Mouse (Mus musculus): ENCODE measurements around the gene 5730409E04Rik. TPM values are rescaled to one million over a fixed set of nuclear protein-coding genes. Genes with fewer than 3 reads are reported as not detected.

5730409E04Rik gene
- polyA plus RNA-seq, 1 experiment from 2014 or later = 0.18 TPM

DNA sequence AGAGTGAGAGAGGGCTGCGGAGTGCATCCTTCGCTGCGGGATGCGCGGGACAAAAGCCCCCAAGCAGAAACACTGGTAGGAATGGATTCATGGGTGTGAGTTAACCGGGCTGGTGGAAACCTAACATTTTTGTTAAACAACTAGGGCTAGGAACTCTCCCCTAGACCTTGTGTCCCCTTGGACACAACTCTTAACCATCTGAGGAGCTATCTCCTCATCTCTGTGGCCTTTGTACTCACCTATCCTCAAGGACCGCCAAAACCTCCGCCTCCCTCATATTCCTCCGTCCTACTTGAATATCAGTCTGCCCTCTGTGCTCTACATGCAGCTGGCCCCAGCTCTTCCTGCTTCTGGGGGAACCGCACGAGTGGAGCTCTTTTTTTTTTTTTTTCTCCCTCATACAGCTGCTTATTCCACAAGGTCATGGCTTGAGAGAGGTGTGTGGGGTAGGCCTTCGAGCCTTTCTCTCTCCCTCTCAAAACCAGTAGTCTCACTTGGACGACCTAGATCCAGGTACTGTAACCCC, 10.8 kb downstream of the 5730409E04Rik start:
- Histone ChIP-seq H3K9ac (ENCODE audit: low read depth, low read length) (no peak overlapping the region), H3K4me1 (ENCODE audit: control insufficient read depth, low read depth, low read length) (no peaks in the 10 kb centered on the region)

DNA sequence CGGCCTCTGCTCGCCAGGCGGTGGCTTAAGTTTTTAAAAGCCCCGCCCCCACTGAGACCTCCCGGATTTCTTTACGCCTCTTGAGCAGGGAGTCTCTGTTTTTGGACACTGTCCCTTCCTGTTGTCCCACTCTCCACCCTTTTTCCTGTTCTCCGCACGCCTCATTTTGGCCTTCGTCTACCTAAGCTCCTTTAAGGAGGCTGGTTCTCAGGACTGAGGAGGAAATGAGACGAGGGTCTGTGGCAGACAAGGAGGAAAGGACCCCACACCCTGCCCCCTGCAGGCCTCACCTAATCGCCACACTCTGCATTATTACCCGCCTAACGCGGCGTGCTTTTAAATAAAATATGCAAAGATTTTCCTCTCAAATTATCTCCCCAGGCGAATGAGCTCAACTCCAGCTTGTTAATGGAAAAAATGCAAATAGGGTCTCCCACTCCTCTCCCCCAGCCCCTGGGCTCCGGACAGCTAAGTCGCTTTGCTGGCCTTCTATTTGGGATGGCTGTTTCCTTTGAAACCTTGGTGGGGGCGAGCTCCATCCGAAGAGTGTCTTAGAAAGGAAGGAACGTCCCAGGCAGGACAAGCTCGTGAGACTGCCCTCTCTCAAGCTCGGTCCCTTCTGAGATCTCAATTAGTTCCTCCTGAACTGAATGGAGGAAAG, 17.5 kb downstream of the 5730409E04Rik start:
- H3K4me2 ChIP-seq (ENCODE audit: low read depth, low read length) = peak overlapping the region; percentile 19; the same call in 1 of the 2 replicates
- H3K4me3 ChIP-seq (ENCODE audit: low read depth, low read length) = no peak overlapping the region
- H3K9me3 ChIP-seq (replicated peaks; ENCODE audit: control insufficient read depth, low read length) = no peaks in the 10 kb centered on the region
- no peak for ATAC-seq (ENCODE audit: low read depth)
- no peaks in the 10 kb centered on the region for H3K27me3 ChIP-seq (ENCODE audit: control insufficient read depth, insufficient read depth, low read depth, low read length)
- WGBS (ENCODE audit: insufficient replicate concordance) = 6% methylated on average over 23 of the region's 23 CpGs
- no peak overlapping the region for H3K27ac ChIP-seq (ENCODE audit: low read length)
- no peak overlapping the region for H3K9ac ChIP-seq (ENCODE audit: low read depth, low read length)
- H3K36me3 ChIP-seq (ENCODE audit: control insufficient read depth, insufficient read depth) = no peaks in the 10 kb centered on the region
- H3K4me1 ChIP-seq (ENCODE audit: control insufficient read depth, low read depth, low read length) = no peaks in the 10 kb centered on the region

More for the DNA sequence above, 10.8 kb downstream of the 5730409E04Rik start:
- no peak for ATAC-seq (ENCODE audit: low read depth)
- H3K9me3 ChIP-seq (replicated peaks; ENCODE audit: control insufficient read depth, low read length) = no peaks in the 10 kb centered on the region
- peaks cover 33% of the 10 kb centered on the region for H3K27me3 ChIP-seq (ENCODE audit: control insufficient read depth, insufficient read depth, low read depth, low read length)
- 19% methylated on average over 13 of the region's 13 CpGs for WGBS (ENCODE audit: insufficient replicate concordance)
- 0 out of 2 replicates have a peak overlapping the region, but pooled peaks have one; percentile 20 for H3K4me2 ChIP-seq (ENCODE audit: low read depth, low read length)
- H3K4me3 ChIP-seq (ENCODE audit: low read depth, low read length) = no peak overlapping the region
- H3K27ac ChIP-seq (ENCODE audit: low read length) = no peak overlapping the region
- no peaks in the 10 kb centered on the region for H3K36me3 ChIP-seq (ENCODE audit: control insufficient read depth, insufficient read depth)

DNA sequence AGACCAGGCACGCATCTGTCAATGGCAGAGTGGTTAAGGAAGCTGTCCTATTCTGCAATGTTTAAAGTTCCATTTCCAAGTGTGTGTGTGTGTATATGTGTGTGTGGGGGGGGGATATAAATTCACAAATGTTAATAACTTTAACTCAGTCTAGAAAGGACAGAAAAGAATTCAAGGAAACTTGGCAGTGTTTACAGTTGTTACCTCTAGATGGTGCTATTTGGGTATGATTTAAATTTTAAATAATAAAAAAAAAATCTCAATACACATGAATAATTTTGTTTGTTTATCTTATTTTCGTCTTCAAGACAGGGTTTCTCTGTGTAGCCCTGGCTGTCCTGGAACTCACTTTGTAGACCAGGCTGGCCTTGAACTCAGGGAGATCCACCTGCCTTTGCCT, 22.3 kb downstream of the 5730409E04Rik start:
- Histone ChIP-seq H3K27me3 (ENCODE audit: control insufficient read depth, insufficient read depth, low read depth, low read length) (0 out of 2 replicates have a peak, but pooled peaks cover 2% of the 10 kb centered on the region), H3K4me3 (ENCODE audit: low read depth, low read length) (no peak overlapping the region), H3K4me1 (ENCODE audit: control insufficient read depth, low read depth, low read length) (no peaks in the 10 kb centered on the region), H3K36me3 (ENCODE audit: control insufficient read depth, insufficient read depth) (no peaks in the 10 kb centered on the region), H3K4me2 (ENCODE audit: low read depth, low read length) (no peak overlapping the region), H3K27ac (ENCODE audit: low read length) (no peak overlapping the region), H3K9ac (ENCODE audit: low read depth, low read length) (no peak overlapping the region), H3K9me3 (replicated peaks; ENCODE audit: control insufficient read depth, low read length) (no peaks in the 10 kb centered on the region)
- ATAC-seq (ENCODE audit: low read depth) = no peak
- WGBS (ENCODE audit: insufficient replicate concordance) = 42% methylated on average over 2 of the region's 2 CpGs

DNA sequence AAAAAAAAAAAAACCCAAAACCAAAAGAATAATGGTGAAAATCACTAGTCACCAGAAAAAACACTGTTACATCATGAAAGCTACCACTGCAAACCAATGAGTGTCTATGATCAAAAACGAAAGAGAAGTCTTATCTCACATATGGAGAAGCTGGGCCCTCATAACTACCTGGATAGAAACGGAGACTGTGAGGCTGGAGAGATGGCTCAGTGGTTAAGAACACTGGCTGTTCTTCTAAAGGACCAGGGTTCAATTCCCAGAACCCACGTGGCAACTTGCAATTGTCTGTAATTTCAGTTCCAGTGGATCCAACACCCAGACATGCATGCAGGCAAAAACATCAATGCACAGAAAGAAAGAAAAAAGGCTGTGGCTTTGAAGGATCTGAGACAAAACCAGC, 23.1 kb downstream of the 5730409E04Rik start:
- Histone ChIP-seq H3K9me3 (replicated peaks; ENCODE audit: control insufficient read depth, low read length) (no peaks in the 10 kb centered on the region), H3K27ac (ENCODE audit: low read length) (no peak overlapping the region), H3K4me3 (ENCODE audit: low read depth, low read length) (no peak overlapping the region), H3K27me3 (ENCODE audit: control insufficient read depth, insufficient read depth, low read depth, low read length) (0 out of 2 replicates have a peak, but pooled peaks cover 5% of the 10 kb centered on the region), H3K9ac (ENCODE audit: low read depth, low read length) (no peak overlapping the region), H3K36me3 (ENCODE audit: control insufficient read depth, insufficient read depth) (no peaks in the 10 kb centered on the region), H3K4me2 (ENCODE audit: low read depth, low read length) (no peak overlapping the region), H3K4me1 (ENCODE audit: control insufficient read depth, low read depth, low read length) (no peaks in the 10 kb centered on the region)
- no peak for ATAC-seq (ENCODE audit: low read depth)
- 38% methylated on average over 3 of the region's 3 CpGs for WGBS (ENCODE audit: insufficient replicate concordance)

DNA sequence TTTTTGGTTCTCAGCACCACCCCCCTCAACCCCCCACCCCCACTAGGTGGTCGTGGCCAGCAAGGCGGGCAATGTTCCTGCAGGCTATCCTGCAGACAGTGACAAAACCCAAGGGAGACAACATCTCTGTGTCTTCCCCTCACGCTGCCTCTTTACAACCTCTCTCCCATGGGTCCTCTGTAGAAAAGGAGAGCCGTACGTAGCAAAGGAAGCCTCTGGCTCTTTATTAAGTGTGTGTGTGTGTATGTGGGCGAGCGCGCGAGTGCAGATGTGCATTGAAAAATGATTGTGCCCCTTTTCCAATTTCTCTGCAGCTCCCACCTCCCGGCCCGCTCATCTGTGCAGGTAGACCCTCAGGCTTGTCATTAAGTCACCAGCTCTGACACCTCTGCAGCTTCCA, 26.7 kb downstream of the 5730409E04Rik start:
- Histone ChIP-seq H3K4me3 (ENCODE audit: low read depth, low read length) (no peak overlapping the region), H3K27me3 (ENCODE audit: control insufficient read depth, insufficient read depth, low read depth, low read length) (0 out of 2 replicates have a peak, but pooled peaks cover 6% of the 10 kb centered on the region), H3K9ac (ENCODE audit: low read depth, low read length) (no peak overlapping the region), H3K9me3 (replicated peaks; ENCODE audit: control insufficient read depth, low read length) (no peaks in the 10 kb centered on the region), H3K4me2 (ENCODE audit: low read depth, low read length) (no peak overlapping the region), H3K4me1 (ENCODE audit: control insufficient read depth, low read depth, low read length) (no peaks in the 10 kb centered on the region), H3K27ac (ENCODE audit: low read length) (no peak overlapping the region), H3K36me3 (ENCODE audit: control insufficient read depth, insufficient read depth) (no peaks in the 10 kb centered on the region)
- ATAC-seq (ENCODE audit: low read depth) = no peak
- WGBS (ENCODE audit: insufficient replicate concordance) = 29% methylated on average over 11 of the region's 11 CpGs

DNA sequence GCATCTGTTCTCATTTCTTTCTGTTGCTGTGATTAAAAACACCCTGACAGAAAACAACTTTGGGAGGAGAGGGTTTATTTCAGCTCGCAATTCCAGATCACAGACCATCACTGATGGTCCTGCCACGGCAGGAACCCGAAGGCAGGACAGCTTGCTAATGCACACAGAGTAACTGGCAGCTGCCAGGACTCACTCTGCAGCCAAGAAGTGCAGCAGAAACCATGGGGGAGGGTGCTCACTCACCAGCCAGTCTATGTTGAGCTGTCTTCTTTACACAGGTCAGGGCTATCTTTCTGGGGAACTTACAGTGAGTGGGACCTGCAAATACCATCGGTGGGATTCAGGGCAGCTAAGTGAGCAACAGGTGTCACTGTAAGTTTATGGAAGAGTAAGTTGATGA, 27.8 kb downstream of the 5730409E04Rik start:
- Histone ChIP-seq H3K9ac (ENCODE audit: low read depth, low read length) (no peak overlapping the region), H3K36me3 (ENCODE audit: control insufficient read depth, insufficient read depth) (no peaks in the 10 kb centered on the region), H3K27me3 (ENCODE audit: control insufficient read depth, insufficient read depth, low read depth, low read length) (0 out of 2 replicates have a peak, but pooled peaks cover 6% of the 10 kb centered on the region), H3K4me3 (ENCODE audit: low read depth, low read length) (no peak overlapping the region), H3K9me3 (replicated peaks; ENCODE audit: control insufficient read depth, low read length) (no peaks in the 10 kb centered on the region), H3K27ac (ENCODE audit: low read length) (no peak overlapping the region), H3K4me1 (ENCODE audit: control insufficient read depth, low read depth, low read length) (no peaks in the 10 kb centered on the region), H3K4me2 (ENCODE audit: low read depth, low read length) (no peak overlapping the region)
- ATAC-seq (ENCODE audit: low read depth) = no peak
- WGBS (ENCODE audit: insufficient replicate concordance) = 55% methylated on average over 4 of the region's 4 CpGs

DNA sequence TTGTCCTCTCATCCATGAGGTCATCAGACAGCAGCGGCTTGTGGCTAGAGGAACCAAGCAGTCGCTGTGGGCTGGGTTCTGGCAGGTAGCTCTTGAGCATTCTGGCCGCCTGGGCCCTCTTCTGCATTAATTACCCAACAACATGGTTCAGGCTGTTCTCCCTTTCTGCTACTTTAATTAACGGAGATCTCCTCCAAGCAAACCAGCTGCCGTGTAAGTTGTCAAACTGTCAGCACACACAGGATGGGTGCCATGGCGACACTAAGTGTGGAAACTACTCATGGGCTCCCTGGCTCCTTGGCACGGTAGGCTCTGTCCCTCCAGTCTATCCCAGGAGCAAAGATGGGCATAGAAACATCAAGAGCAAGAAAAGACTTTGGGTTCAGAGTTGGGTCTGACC, 29.7 kb downstream of the 5730409E04Rik start:
- Histone ChIP-seq H3K4me2 (ENCODE audit: low read depth, low read length) (no peak overlapping the region), H3K9me3 (replicated peaks; ENCODE audit: control insufficient read depth, low read length) (no peaks in the 10 kb centered on the region), H3K27ac (ENCODE audit: low read length) (no peak overlapping the region), H3K36me3 (ENCODE audit: control insufficient read depth, insufficient read depth) (no peaks in the 10 kb centered on the region), H3K4me1 (ENCODE audit: control insufficient read depth, low read depth, low read length) (no peaks in the 10 kb centered on the region), H3K4me3 (ENCODE audit: low read depth, low read length) (no peak overlapping the region), H3K27me3 (ENCODE audit: control insufficient read depth, insufficient read depth, low read depth, low read length) (0 out of 2 replicates have a peak, but pooled peaks cover 6% of the 10 kb centered on the region), H3K9ac (ENCODE audit: low read depth, low read length) (no peak overlapping the region)
- WGBS (ENCODE audit: insufficient replicate concordance) = 47% methylated on average over 7 of the region's 7 CpGs
- no peak for ATAC-seq (ENCODE audit: low read depth)

DNA sequence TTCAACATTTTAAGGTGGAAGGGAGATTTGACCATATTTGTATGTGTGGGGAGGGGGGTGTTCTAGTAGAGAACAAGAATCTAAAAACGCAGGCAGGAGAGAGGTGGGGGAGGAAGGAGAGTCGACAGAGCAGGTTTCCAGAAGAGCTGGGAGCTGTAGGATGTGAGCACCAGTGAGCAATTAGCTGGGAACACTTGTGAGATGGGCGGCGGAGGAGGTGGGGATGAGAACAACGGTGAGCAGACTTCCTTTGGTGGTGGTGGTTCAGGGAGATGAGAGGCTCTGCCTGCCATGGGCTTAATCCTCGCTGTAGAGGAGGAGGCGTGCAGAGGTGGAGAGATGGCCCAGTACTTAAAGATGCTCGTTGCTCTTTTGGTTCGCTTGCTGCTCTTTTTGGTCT, 32.3 kb downstream of the 5730409E04Rik start:
- 27% methylated on average over 9 of the region's 9 CpGs for WGBS (ENCODE audit: insufficient replicate concordance)
- H3K9me3 ChIP-seq (replicated peaks; ENCODE audit: control insufficient read depth, low read length) = no peaks in the 10 kb centered on the region
- no peaks in the 10 kb centered on the region for H3K36me3 ChIP-seq (ENCODE audit: control insufficient read depth, insufficient read depth)
- no peak overlapping the region for H3K4me2 ChIP-seq (ENCODE audit: low read depth, low read length)
- H3K27me3 ChIP-seq (ENCODE audit: control insufficient read depth, insufficient read depth, low read depth, low read length) = 0 out of 2 replicates have a peak, but pooled peaks cover 4% of the 10 kb centered on the region
- H3K4me1 ChIP-seq (ENCODE audit: control insufficient read depth, low read depth, low read length) = no peaks in the 10 kb centered on the region
- H3K4me3 ChIP-seq (ENCODE audit: low read depth, low read length) = no peak overlapping the region
- ATAC-seq (ENCODE audit: low read depth) = no peak
- H3K9ac ChIP-seq (ENCODE audit: low read depth, low read length) = no peak overlapping the region
- H3K27ac ChIP-seq (ENCODE audit: low read length) = no peak overlapping the region

DNA sequence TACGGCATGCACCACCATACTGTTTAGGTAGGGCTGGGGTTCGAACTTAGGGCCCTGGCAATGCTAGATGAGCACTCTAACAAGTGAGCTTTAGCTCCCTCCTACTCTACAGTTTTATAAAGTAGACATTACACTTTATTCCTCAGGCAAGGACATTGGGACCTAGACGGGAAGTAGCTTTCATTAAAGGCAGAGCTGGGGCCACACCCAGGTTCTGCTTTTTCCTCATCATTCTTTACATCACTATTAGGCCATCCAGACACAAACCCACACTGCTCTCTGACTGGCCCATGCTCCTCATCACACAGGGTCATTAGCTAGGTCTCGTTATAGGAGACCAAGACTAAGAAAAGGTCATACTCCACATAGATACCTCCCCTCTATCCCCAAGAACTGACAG, 34.2 kb downstream of the 5730409E04Rik start:
- Histone ChIP-seq H3K4me3 (ENCODE audit: low read depth, low read length) (no peak overlapping the region), H3K9ac (ENCODE audit: low read depth, low read length) (no peak overlapping the region), H3K9me3 (replicated peaks; ENCODE audit: control insufficient read depth, low read length) (no peaks in the 10 kb centered on the region), H3K4me1 (ENCODE audit: control insufficient read depth, low read depth, low read length) (no peaks in the 10 kb centered on the region), H3K27ac (ENCODE audit: low read length) (no peak overlapping the region), H3K4me2 (ENCODE audit: low read depth, low read length) (no peak overlapping the region), H3K36me3 (ENCODE audit: control insufficient read depth, insufficient read depth) (no peaks in the 10 kb centered on the region), H3K27me3 (ENCODE audit: control insufficient read depth, insufficient read depth, low read depth, low read length) (no peaks in the 10 kb centered on the region)
- ATAC-seq (ENCODE audit: low read depth) = no peak
- WGBS (ENCODE audit: insufficient replicate concordance) = 45% methylated on average over 4 of the region's 4 CpGs

All from liver, embryonic 16.5 days (tissue).